Mouse (Mus musculus) cerebellum, adult 2 months (tissue): ENCODE data around the gene Mettl16. TPM values are rescaled to one million over a fixed set of nuclear protein-coding genes. Genes with fewer than 3 reads are reported as not detected.

Experiments used
- DNase-seq, 2 experiments: peaks; one replicate each; pipeline ENCODE4 v3.0.0; 2021
- H3K27ac ChIP-seq: fragments of 200-500 bp; 2 replicates; pipeline ENCODE4 v1.5.1; 2012; ENCODE audit warnings: low read length, control low read depth, inconsistent platforms; ENCODE audit not compliant: insufficient read depth
- H3K27me3 ChIP-seq: fragments of 200-500 bp; 2 replicates; pipeline ENCODE4 v1.6.1; 2012; ENCODE audit warnings: inconsistent platforms, mild to moderate bottlenecking, low read length, moderate library complexity; ENCODE audit not compliant: control insufficient read depth, insufficient read depth
- H3K4me1 ChIP-seq: fragments of 200-500 bp; 2 replicates; pipeline ENCODE4 v1.6.1; 2011; ENCODE audit warnings: low read length; ENCODE audit not compliant: control insufficient read depth, insufficient read depth
- H3K4me3 ChIP-seq: fragments of 200-500 bp; replicated peaks from 2 replicates; pipeline ENCODE3; 2011; ENCODE audit warnings: mild to moderate bottlenecking, low read depth, low read length, control low read depth; ENCODE audit not compliant: insufficient read depth
- CTCF ChIP-seq: fragments of 200-500 bp; IDR thresholded peaks from 2 replicates; pipeline ENCODE4 v1.5.1; 2011; ENCODE audit warnings: low read depth, mild to moderate bottlenecking, control low read depth, low read length, moderate library complexity, borderline replicate concordance; ENCODE audit not compliant: insufficient read depth
- POLR2A ChIP-seq: fragments of 200-500 bp; IDR thresholded peaks from 2 replicates; pipeline ENCODE4 v1.6.1; 2011; ENCODE audit warnings: low read length, control low read depth, borderline replicate concordance; ENCODE audit not compliant: insufficient read depth
- WGBS: fragments of 180-500 bp; shearing (Covaris S2); methylation state at CpG from one replicate; pipeline ENCODE4 v1.1.7; 2018; 5-methylcytosine and 5-hydroxymethylcytosine counted together
- polyA plus RNA-seq: library from polyadenylated mRNA; depleted of rRNA; stranded (reverse); fragments of >200 nt; gene quantifications from 2 replicates; pipeline ENCODE4 v1.2.3, GENCODE M21; 2012

The Mettl16 gene
- polyA plus RNA-seq, 1 experiment, result 18.5 TPM

DNA sequence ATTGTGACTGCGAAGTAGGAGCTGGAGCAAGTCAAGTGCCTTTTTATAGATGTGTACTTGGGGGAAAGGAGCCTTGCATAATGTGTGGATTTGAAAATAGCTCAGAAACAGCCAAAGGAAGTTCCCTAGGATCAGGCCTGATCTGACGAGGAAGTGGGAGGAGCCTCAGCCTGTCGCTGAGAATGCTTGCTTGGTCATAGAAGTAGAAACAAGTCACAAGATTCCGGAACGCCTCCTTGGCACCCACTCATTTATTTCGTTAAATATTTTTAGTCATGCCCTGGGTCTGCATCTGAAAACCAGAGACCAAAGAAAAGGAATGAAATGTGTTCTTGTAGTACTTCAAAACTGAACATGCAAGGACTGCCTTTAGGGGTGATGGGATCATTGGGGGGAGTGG lies 68.3 kb downstream of the Mettl16 start:
- WGBS, result 26% methylated on average over 6 of the region's 6 CpGs
- Histone ChIP-seq H3K27me3 (no peaks in the 10 kb centered on the region), H3K4me1 (peaks cover 62% of the 10 kb centered on the region), H3K27ac (no peak overlapping the region), H3K4me3 (no peak overlapping the region)
- DNase-seq, result peak in 1 of 2 experiments; percentile 54
- no peak for TF ChIP-seq CTCF
- TF ChIP-seq POLR2A, result no peak

DNA sequence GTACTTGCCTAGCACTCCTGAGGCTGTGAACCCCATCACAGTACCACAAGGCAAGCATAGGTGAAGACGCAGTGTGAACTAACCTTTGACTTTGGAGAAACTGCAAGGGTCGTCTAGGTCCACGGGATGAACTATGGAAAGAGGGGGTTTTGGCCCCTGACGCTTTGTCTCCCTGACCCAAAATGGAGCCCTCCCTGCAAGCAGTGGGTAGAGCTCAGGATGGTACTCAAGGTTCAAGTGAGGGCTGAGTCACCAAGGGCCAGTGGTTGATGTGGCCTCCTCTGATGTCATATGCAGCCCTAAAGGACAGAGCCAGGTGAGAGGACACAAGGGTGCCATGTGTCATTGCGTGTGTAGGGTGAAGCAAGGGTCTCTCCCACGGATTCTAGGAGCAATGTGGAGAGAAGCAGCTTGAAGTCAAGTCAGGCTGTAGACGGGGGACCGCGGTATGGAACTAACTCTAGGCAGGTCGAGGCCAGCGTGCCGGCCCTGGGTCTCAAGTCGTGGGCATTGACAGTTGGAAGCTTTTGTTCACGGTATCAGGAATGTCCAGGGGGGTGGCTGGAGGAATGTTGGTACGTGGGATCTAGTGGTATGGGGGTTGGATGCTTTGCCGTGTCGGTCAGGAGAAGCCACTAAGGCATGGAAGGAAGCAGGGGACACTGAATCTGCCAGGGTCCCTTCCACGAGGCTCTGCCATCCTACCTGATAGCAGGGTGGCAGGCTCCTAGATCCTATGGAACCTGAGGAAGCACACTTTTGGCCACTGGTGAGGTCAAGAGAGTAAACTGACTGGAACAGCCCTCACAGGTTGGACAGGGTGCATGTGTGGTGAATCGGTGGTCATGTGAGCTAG lies 69.5 kb downstream of the Mettl16 start:
- Histone ChIP-seq H3K27ac (no peak overlapping the region), H3K4me3 (no peak overlapping the region), H3K4me1 (peaks cover 62% of the 10 kb centered on the region), H3K27me3 (no peaks in the 10 kb centered on the region)
- TF ChIP-seq CTCF, result no peak
- TF ChIP-seq POLR2A, result no peak
- DNase-seq, result peak in 1 of 2 experiments; percentile 23
- 87% methylated on average over 19 of the region's 19 CpGs for WGBS

DNA sequence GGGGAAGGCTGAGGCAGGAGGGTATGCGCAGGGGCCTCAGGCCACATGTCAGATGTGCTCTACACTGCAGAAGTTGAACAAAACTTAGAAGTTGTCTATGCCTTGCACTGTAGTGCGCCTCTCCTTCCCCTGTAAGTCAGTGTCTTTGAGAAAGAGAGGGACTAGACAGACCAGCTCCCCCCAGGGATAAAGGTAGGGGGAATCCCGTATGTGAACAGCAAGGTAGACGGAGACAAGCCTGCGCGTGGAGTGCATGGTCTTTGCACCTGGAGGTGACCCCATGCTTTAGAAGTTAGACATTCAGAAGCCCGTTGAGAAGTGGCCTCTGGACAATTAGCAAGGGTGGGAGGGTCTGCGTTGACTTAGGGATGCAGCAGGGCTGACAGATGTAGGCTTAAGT lies 70.1 kb downstream of the Mettl16 start:
- H3K4me1 ChIP-seq, result peaks cover 59% of the 10 kb centered on the region
- DNase-seq, result peak in 1 of 2 experiments; percentile 10
- TF ChIP-seq CTCF (no peak), POLR2A (no peak)
- H3K27me3 ChIP-seq, result no peaks in the 10 kb centered on the region
- H3K4me3 ChIP-seq, result no peak overlapping the region
- 81% methylated on average over 8 of the region's 8 CpGs for WGBS
- H3K27ac ChIP-seq, result no peak overlapping the region

DNA sequence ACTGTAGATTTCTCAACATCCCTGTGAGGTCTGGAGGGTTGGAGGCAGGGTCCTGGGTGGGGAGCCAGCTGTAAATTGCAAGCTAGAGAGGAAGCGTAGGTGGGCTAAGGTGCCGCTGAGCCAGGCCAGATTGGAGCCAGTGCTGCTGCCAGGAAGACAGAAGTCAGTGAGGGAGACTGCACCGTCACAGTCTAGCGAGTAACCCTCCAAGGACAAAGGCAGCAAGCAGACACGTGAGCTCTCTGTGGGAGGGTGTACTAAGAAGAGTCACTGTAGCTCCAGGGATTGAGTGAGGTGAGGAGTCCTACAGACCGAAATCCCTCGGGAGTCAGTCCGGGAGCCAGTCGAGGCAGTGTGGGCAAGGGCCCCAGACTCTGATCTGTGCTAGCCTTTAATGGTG lies 70.7 kb downstream of the Mettl16 start:
- TF ChIP-seq POLR2A (no peak), CTCF (no peak)
- H3K27me3 ChIP-seq, result no peaks in the 10 kb centered on the region
- no peak overlapping the region for H3K4me3 ChIP-seq
- 27% methylated on average over 9 of the region's 9 CpGs for WGBS
- H3K4me1 ChIP-seq, result peaks cover 53% of the 10 kb centered on the region
- peak overlapping the region; percentile 23; the same call in 1 of the 2 replicates for H3K27ac ChIP-seq
- peak; percentile 50 to 55 for DNase-seq

DNA sequence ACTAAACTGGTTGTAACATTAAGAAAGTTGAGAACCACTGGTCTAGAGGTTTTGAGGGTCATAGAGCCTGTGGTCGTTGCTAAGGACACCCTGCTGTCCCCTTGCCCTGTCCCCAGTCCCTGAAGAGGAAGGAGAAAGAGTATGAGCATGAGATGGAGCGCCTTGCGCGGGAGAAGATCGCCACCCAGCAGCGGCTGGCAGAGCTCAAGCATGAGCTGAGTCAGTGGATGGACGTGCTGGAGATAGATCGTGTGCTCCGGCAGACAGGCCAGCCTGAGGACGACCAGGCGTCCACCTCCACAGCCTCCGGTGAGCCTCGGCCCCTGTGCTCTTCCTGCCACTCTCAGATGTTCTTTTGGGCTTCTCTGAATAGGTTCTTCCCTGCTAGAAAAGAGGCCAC lies 71.4 kb downstream of the Mettl16 start:
- H3K27me3 ChIP-seq, result no peaks in the 10 kb centered on the region
- WGBS, result 26% methylated on average over 13 of the region's 13 CpGs
- peak in 1 of 2 experiments; percentile 47 for DNase-seq
- H3K4me1 ChIP-seq, result peaks cover 48% of the 10 kb centered on the region
- H3K4me3 ChIP-seq, result no peak overlapping the region
- TF ChIP-seq POLR2A (no peak), CTCF (no peak)
- no peak overlapping the region for H3K27ac ChIP-seq

- Histone ChIP-seq H3K4me3 (no peak overlapping the region), H3K27me3 (no peaks in the 10 kb centered on the region), H3K4me1 (peaks cover 42% of the 10 kb centered on the region), H3K27ac (0 out of 2 replicates have a peak overlapping the region, but pooled peaks have one; percentile 3)
- peak in 1 of 2 experiments; percentile 45 for DNase-seq
- WGBS, result 27% methylated on average over 22 of the region's 22 CpGs
- TF ChIP-seq CTCF (no peak), POLR2A (no peak)
Observed at GRCm38 (mm10) chr11:74842656-74843434, 72.2 kb downstream of the Mettl16 start.

DNA sequence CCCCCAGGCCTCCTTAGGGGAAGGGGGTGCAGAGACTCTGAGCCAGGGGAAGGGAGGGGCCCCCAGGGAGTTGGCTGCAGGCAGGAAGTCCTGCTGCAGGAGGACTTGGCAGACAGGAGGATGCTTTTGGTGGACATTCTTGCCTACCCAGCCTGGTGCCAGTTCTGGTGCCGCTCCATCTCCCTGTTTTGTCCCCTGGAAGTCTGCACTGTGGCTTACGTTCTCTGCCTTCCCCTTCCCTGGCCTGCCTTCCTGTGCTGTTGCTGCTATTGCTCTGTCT lies 72.7 kb downstream of the Mettl16 start:
- Histone ChIP-seq H3K4me3 (no peak overlapping the region), H3K27ac (peak overlapping the region; percentile 44; the same call in 1 of the 2 replicates)
- WGBS, result 3% methylated on average over 2 of the region's 2 CpGs

More for the DNA sequence above, 72.7 kb downstream of the Mettl16 start:
- DNase-seq, result peak; percentile 48 to 65
- peaks cover 47% of the 10 kb centered on the region for H3K4me1 ChIP-seq
- no peaks in the 10 kb centered on the region for H3K27me3 ChIP-seq
- TF ChIP-seq CTCF, result no peak
